Mouse (Mus musculus) regulatory T cell (primary cell): ENCODE measurements around the gene Mettl23.
"Not testable (repeated sequence)": the region's sequence is repeated elsewhere in the genome, so short reads cannot be mapped to it uniquely, and the experiment has no call there.

ENCODE experiments used
- in situ Hi-C: fragments of 300-600 bp; cut with MboI, MseI; formaldehyde crosslinking; loops from one replicate; pipeline ENCODE4 v1.15.1; 2025; ENCODE audit warnings: high pct_unique_total_duplicates

Mettl23 gene

DNA sequence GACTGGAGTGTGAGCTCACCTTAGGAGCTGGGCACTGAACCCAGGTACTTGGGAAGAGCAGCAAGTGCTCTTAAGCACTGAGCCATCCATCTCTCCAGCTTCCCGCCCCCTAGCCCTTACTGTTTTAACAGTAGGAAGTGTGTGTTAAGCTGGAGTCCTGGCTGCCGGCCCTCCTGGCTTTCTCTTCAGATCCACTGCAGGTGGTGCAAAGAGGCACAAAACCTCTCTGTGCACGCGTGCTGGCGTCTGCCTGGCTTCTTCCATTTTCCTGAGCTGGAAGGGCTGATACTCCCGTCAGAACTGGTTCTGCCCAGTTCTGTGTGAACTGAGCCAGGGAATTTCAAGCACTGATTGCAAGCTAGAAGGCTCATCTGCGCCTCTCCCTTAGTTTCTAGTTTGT, 37.8 kb downstream of the Mettl23 start:
- in situ Hi-C loops: no loop called here

- in situ Hi-C loops: no loop called here
These were observed 38.4 kb downstream of the Mettl23 start for GRCm38 (mm10) chr11:116881440-116881839.

DNA sequence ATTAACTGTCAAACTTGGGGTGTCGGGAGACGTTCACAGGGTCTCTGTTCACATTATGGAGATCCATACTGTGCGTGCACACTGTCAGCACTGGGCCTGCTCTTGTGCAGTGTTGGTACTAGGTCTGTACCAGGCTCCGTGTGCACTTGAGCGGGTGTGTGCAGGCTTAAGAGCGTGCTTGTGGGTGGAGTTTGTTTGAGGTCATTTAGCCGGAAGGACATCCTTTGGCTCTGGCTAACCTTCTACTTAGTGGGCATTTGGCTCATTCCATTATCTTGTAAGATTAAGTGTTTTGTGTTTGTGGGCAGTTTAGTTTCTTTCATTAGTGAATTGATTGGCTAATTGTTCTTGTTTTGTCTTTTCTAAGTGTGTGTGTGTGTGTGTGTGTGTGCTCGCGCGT, 39.4 kb downstream of the Mettl23 start:
- in situ Hi-C loops: no loop called here

- in situ Hi-C loops: no loop called here
These were observed 41.0 kb downstream of the Mettl23 start for GRCm38 (mm10) chr11:116884061-116884460.

- in situ Hi-C loops: no loop called here
These were observed 42.4 kb downstream of the Mettl23 start for GRCm38 (mm10) chr11:116885275-116886151.

DNA sequence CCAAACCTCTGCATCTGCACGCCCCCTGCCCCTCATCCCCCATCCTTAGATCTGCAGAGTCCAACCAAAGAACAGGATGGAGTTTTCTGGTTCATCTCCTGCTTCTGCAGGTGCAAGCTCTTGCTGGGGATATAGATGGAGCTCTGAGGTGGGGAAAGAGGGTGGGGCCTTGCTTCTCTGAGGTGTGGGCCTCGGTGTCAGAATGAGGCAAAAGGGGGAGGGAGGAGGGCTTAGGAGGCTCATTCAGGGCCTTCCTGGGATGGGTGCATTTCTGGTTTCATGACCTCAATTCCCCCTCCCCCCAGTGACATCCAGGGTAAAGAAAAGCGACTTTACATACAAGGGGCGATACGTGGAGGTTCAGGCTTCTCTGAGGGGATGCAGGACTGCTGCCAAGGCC, 44.1 kb downstream of the Mettl23 start:
- in situ Hi-C loops: no loop called here

DNA sequence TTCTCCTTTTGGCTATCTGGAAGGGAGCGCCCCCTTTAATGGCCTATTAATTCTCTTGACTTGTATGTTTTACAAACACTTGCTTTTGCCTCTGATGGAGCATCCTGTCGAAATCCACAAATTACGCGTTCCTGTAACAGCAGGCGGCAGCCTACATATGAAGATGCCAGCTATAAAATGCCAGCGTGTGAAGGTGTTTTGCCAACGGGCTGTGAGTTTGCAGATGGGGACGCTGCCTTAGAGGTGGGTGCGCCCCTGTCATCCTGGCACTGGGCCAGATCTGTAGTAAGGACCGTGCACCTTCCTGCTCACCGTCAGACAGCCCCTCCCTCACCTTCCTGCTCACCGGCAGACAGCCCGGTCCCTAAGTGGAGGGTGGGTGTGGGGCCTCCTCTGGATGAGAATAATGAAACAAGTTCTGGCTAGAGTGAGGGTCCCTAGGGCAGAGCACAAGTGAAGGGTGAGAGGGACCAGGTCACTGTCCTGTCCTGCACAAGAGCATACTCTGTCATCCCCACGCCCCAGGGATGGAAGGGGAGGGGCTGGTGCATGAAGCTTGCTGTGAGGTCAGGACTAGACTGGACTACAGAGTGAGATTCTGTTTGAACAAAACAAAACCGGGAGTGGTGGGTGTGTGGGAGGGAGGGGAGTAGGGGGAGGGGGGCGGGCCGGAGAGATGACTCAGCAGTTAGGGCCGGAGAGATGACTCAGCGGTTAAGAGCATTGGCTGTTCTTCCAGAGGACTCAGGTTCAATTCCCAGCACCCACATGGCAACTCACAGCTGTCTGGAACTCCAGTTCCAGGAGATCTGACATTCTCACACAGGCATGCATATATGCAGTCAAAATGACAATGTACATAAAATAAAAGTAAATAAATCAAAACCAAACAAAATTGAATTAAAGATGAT, 50.7 kb downstream of the Mettl23 start:
- in situ Hi-C loops: no loop called here

DNA sequence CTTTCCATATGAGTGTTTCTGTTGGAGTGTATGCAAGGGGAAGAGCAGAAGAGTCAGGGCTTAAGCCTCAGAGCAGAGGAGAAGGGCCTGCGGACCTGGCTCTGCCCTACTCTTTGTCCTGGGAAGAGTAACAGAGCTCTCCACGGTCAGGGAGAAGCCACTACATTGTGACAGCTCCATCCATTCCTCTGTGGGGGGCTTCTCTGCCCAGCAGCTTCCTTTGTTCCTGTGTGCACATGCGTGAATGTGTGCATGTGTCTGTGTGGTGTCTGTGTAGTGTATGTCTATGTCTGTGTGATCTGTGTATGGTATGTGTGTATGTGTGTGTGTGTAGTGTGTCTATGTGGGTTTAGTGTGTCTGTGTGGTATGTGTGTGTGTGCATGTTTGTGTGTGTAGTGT, 52.3 kb downstream of the Mettl23 start:
- in situ Hi-C loops: no loop called here

DNA sequence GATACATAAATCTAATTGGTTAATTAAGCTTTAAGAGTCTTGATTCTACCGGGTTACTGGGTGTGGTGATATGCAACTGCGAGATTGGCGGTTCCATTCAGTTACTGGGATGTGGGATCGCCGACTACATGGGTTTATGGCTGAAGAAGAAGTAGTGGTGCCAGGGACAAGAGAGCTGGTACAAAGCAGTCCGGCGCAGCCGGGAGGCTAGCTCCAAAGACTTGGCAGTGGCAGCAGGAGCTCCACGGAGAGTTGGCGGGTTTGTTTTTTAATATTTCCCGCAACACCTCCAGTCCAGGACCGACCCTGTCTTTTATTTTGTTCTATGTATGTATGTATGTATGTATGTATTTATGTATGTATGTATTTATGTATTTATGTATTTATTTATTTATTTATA, 56.2 kb downstream of the Mettl23 start:
- in situ Hi-C loops: no loop called here

- in situ Hi-C loops: not testable (repeated sequence)
These were observed 59.5 kb downstream of the Mettl23 start for GRCm38 (mm10) chr11:116902588-116902987.
